Mouse (Mus musculus) naive thymus-derived CD4-positive, alpha-beta T cell, adult 2 months (primary cell): ENCODE results near the gene Clcf1.

Source experiments
- DNase-seq: peaks from one replicate; pipeline ENCODE4 v3.0.0-alpha.2; 2011; ENCODE audit warnings: low read depth

Gene Clcf1

GRCm38 (mm10) chr19:4254230-4254629, 40.2 kb downstream of the Clcf1 start:
- no peak for DNase-seq

DNA sequence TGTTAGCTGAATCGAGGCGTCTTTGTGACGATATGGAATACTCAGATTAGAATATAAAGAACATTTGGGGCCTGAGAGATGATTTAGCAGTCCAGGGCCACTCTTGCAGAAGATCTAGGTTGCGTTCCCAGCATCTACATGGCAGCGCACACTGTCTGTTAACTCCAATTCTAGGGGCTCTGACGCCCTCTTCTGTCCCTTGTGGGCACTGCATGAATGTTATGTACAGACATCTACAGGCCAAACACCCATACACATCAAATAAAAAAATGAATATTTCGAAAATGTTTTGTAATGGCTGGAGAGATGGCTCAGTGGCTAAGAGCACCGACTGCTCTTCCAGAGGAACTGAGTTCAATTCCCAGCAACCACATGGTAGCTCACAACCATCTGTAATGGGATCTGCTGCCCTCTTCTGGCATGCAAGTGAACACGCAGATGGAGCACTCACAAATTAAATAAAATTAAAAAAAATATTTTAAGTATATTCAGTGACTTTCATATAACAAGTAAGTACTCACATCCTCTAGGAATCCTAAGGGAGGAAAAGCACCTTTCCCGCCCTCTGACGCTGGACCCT, 41.6 kb downstream of the Clcf1 start:
- DNase-seq: peak; percentile 57

DNA sequence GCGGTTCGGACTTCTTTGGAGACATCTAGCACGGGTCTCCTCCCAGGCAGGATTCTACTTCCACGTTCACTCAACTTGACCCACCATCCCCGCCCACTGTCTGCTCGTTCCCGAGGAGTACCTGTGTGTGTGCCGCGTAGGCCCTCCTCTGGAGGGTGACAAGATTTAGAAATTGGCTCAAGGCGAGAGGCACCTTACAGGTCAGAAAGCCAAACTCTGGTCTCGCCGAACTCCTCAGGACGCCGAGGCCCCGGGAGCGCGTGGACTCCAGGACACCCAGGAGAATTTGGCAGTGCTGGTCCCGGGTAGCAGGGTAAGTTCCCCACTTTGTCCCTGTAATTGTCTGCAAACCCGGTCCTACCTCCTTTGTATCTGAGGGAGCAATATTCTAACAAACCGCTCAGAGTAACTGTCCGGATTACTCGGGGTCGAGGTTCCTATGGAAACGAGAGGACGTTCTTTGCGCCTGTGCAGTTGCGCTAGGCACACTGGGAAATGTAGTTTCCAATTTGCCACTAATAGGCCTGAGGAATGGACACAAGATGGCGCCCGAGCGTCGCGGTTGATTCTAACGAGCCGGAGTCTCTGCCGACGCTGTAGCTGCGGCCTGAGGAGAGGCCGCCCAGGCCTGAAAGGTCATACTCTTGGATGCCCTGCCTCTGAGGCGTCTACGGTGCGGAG, 43.3 kb downstream of the Clcf1 start:
- DNase-seq: peak; percentile 96

- no peak for DNase-seq
Measured at GRCm38 (mm10) chr19:4257897-4258252, 43.8 kb downstream of the Clcf1 start.

DNA sequence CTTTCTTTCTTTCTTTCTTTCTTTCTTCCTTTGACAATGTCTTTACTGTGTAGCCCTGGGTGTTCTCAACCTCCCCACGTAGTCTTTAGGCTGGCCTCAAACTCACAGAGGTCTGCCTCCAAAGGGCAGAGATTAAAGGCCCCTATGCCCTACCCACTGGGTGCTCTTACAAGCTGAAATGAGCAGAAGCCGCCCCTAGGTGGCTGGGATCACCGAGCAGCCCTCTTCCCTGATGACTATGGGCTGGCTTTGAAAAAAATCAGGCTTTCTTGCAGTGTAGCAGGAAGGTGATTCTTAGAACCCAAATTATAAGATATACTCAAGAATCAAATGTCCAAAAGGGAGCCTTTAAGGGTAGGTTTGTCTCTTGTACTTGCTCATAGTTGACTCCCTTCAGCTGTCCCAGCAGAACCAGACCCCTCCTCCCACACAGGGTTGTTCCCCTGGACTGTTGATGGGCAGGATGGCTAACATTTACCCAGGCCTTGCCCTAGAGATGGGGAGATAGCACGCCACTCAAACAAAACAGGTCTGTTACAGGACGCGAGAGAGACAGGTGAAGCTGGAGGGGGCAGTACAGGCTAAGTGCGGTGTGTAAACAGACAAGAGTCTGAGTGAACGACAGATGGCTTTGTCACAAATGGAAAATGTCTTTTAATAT, 47.1 kb downstream of the Clcf1 start:
- DNase-seq: peak; percentile 74

DNA sequence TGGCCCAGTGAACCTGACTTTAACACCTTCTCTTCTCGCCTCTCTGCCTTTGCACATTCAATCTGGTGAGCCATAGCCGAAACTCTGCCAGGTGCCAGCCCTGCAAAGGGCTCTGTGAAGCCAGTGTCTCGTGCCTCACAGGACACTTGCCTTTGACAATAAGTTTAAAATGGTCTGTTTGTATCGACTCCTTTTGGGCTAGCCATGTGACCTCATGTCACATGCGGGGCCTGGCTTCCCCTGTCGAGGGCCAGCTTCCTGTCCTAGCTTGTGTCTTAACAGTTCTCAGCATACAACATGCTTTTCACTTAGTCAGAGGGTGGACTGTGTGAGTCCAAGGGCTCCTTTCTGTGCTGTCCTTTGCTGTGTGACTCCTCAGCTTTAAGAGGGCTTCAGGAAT, 48.7 kb downstream of the Clcf1 start:
- DNase-seq: no peak

DNA sequence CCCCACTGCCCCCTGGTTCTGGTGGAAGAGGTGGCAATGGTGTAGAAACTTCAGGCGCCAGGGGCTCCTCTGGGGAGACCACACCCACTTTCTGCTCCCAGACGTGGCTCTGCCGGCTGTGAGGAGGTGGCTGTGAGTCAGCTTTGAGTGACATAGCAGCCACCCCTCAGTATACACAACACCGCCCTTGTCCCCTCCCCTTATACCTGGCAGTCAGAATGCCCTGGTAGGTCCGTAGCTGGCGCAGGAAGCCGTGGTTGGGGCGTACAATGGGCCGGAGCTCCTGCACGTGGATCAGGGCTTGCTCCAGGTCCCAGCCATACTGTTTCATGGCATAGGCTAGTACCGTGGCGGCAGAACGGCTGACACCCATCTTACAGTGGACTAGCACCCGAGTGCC, 49.7 kb downstream of the Clcf1 start:
- DNase-seq: no peak

- DNase-seq: no peak
Measured at GRCm38 (mm10) chr19:4264171-4264780, 50.2 kb downstream of the Clcf1 start.

GRCm38 (mm10) chr19:4265956-4266355, 51.9 kb downstream of the Clcf1 start:
- DNase-seq: no peak

DNA sequence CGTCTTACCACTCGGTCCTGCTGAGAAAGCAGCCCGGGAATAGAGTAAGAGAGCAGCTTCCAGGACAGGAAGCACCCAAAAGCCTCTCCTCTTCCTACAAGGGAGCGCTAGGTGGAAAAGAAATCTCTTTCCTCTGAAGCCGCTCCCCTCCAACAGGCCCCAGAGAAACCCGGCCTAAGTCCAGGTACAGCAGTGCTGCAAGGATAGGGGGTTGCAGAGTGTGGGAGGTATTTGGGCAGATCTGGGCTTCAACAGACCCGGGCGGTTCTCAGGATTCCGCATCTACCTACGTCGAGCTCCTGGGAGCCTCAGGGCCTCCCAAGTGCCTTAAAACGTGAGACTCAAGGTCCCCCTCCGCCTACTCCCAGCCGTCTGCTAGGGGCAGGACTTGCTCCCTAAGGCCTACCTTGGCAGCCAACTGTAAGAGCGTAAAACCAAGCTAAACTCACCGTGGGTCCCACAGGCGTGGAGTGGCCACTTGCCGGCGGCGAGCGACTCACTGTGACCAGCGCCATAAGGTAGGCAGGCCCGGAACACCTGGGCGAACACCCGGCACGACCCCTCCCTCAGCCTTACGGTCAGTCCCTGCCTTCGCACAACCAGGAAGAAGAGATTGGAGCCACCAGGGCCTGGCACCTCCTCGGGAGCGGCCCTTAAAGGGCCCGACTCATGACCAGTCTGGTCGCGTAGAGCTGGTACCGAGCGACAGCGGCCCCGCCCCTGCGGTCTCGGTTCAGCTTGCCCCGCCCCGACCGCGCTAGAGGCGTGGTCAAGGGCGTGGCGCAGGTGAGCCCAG, 54.7 kb downstream of the Clcf1 start, which contains the start of gene Ssh3:
Gene Ssh3 (minus strand): TSS at position 615 of the 796 bp plus-strand sequence.
- DNase-seq: peak; percentile 83

DNA sequence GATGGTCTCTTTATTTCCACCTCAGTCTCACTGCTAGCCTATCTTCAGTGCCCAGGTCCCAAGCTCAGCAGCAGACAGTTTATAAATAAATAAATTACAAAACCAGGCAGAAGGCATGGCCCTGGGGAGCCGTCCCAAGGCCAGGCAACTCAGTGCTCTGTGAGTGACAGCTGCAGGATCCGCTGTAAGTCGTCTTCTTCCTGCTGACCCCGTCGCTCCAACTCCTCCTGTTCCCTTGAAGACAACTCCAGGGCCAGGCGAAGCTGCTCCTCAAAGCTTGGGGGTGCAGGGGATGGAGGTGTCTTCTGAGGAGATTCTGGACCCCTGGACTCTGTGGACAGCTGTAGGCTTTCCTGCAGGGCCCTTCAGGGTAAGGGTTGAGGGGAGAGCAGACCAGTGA, 56.1 kb downstream of the Clcf1 start:
- DNase-seq: no peak

DNA sequence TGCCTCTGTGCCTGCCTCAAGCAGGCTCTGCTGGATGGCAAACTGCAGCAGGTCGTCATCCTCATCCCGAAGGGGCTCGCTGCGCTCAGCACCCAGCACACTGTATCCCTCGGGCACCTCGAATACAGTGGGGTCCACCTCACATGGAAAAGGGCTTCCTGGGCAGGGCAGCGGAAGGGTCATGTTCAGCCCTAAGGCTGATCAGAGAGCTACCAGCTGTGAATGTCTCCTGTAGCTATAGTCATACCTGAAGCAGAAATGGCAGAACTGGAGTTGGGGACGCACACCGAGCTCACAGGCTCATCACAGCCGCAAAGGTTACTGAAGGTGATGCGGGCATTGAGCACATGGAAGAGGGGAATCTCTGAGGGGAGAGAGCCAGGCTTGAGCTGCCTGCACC, 56.9 kb downstream of the Clcf1 start:
- DNase-seq: no peak
